Mouse (Mus musculus) cerebellum, postnatal 25 days (tissue): ENCODE data around the gene Tmem200b.

Experiments
- DNase-seq, 2 experiments: peaks; one replicate each; pipeline ENCODE4 v3.0.0; 2021; ENCODE audit warnings: mixed read lengths in 2 of 2

Gene Tmem200b

DNA sequence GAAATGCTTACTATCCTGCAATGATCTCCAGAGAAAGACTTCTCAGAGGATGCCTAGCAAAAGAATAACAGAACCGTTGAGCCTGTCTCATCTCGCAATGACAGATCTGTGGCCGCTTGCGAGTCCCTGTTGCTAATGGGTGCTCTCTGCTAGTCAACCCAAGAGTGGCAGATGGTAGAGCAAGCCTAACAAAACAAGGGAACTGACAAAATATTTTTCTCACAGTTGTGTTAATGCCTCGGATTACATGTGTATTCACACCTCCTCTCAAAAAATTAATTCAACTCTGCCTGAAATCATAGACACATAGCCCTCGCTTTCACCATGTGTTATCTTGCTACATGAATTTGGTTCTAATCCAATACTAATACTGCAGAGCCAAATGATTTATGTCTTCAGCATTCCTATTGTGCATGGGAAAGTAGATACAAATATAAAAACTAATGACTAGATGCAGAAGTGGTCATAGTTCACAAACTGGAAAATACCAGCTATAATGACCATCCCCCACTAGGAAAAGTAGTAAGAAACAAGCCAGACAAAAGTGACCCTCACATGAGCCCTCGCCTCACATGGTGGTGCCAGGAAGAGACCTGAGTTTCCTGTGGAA lies 48.8 kb downstream of the Tmem200b start:
- DNase-seq = no peak
